Mouse (Mus musculus): ENCODE measurements around the gene Mag. TPM values are rescaled to one million over a fixed set of nuclear protein-coding genes. Genes with fewer than 3 reads are reported as not detected.

The Mag gene
- total and polyA plus RNA-seq, 2 experiments from 2014 or later: 0.07 to 0.38 TPM

GRCm38 (mm10) chr7:30958109-30958865 lies 43.6 kb upstream of the Mag start:
- 76% methylated on average over 28 of the region's 28 CpGs for WGBS
- Histone ChIP-seq H3K4me3 (ENCODE audit: low read depth, low read length) (peak overlapping the region; percentile 99), H3K27ac (ENCODE audit: low read depth) (peak overlapping the region; percentile 99), H3K4me1 (ENCODE audit: control insufficient read depth, insufficient read depth) (peaks cover 24% of the 10 kb centered on the region), H3K9me3 (replicated peaks; ENCODE audit: control insufficient read depth, low read length) (no peaks in the 10 kb centered on the region), H3K27me3 (ENCODE audit: control insufficient read depth, insufficient read depth, low read length) (no peaks in the 10 kb centered on the region), H3K36me3 (replicated peaks; ENCODE audit: control insufficient read depth, insufficient read depth, low read length) (peaks cover 28% of the 10 kb centered on the region), H3K9ac (replicated peaks; ENCODE audit: low read depth, low read length) (peak overlapping the region; percentile 100), H3K4me2 (ENCODE audit: low read depth, low read length) (peak overlapping the region; percentile 92)
- DNase-seq (ENCODE audit: low spot score): no peak
- ATAC-seq (ENCODE audit: insufficient read depth, low read depth): no peak
- TF ChIP-seq CTCF (IDR thresholded peaks at IDR 0.05; ENCODE audit: low read depth) (no peak), EP300 (IDR thresholded peaks at IDR 0.05; ENCODE audit: low read depth) (no peak)

- Histone ChIP-seq H3K36me3 (replicated peaks; ENCODE audit: control insufficient read depth, insufficient read depth, low read length) (peaks cover 35% of the 10 kb centered on the region), H3K9ac (replicated peaks; ENCODE audit: low read depth, low read length) (peak overlapping the region; percentile 100), H3K27me3 (ENCODE audit: control insufficient read depth, insufficient read depth, low read length) (no peaks in the 10 kb centered on the region), H3K9me3 (replicated peaks; ENCODE audit: control insufficient read depth, low read length) (no peaks in the 10 kb centered on the region), H3K27ac (ENCODE audit: low read depth) (peak overlapping the region; percentile 99), H3K4me3 (ENCODE audit: low read depth, low read length) (peak overlapping the region; percentile 99), H3K4me1 (ENCODE audit: control insufficient read depth, insufficient read depth) (peaks cover 20% of the 10 kb centered on the region), H3K4me2 (ENCODE audit: low read depth, low read length) (peak overlapping the region; percentile 92)
- 0% methylated on average over 43 of the region's 43 CpGs for WGBS
- DNase-seq (ENCODE audit: low spot score) (peak; percentile 79), ATAC-seq (ENCODE audit: insufficient read depth, low read depth) (peak; percentile 61)
- no peak for TF ChIP-seq CTCF (IDR thresholded peaks at IDR 0.05; ENCODE audit: low read depth)
- 0 out of 2 replicates have a peak, but pooled peaks have one; percentile 37 for TF ChIP-seq EP300 (IDR thresholded peaks at IDR 0.05; ENCODE audit: low read depth)
These were observed 42.7 kb upstream of the Mag start for GRCm38 (mm10) chr7:30957367-30957783.

- H3K4me3 ChIP-seq (ENCODE audit: low read depth, low read length): peak within 1 kb of the TSS; percentile 99
- TF ChIP-seq EP300 (IDR thresholded peaks at IDR 0.05; ENCODE audit: low read depth) (0 out of 2 replicates have a peak, but pooled peaks have one; percentile 11), CTCF (IDR thresholded peaks at IDR 0.05; ENCODE audit: low read depth) (no peak)
- peak; percentile 72 for ATAC-seq (ENCODE audit: insufficient read depth, low read depth)
- H3K9ac ChIP-seq (replicated peaks; ENCODE audit: low read depth, low read length): peak within 1 kb of the TSS; percentile 100
- H3K27ac ChIP-seq (ENCODE audit: low read depth): peak within 1 kb of the TSS; percentile 99
- no peaks in the 10 kb centered on the region for H3K27me3 ChIP-seq (ENCODE audit: control insufficient read depth, insufficient read depth, low read length)
- peak; percentile 88 for DNase-seq (ENCODE audit: low spot score)
- 0% methylated on average over 16 of the region's 82 CpGs for WGBS
- no peaks in the 10 kb centered on the region for H3K9me3 ChIP-seq (replicated peaks; ENCODE audit: control insufficient read depth, low read length)
- H3K36me3 ChIP-seq (replicated peaks; ENCODE audit: control insufficient read depth, insufficient read depth, low read length): peaks cover 40% of the 10 kb centered on the region
- peak within 1 kb of the TSS; percentile 92 for H3K4me2 ChIP-seq (ENCODE audit: low read depth, low read length)
- peaks cover 20% of the 10 kb centered on the region for H3K4me1 ChIP-seq (ENCODE audit: control insufficient read depth, insufficient read depth)
These were observed 42.2 kb upstream of the Mag start, which contains the start of gene Usf2 for GRCm38 (mm10) chr7:30956756-30957366. Gene Usf2 (minus strand): TSS chr7:30956803.

GRCm38 (mm10) chr7:30956357-30956751 lies 41.7 kb upstream of the Mag start:
- DNase-seq (ENCODE audit: low spot score): no peak
- peak overlapping the region; percentile 92 for H3K4me2 ChIP-seq (ENCODE audit: low read depth, low read length)
- H3K9me3 ChIP-seq (replicated peaks; ENCODE audit: control insufficient read depth, low read length): no peaks in the 10 kb centered on the region
- H3K4me1 ChIP-seq (ENCODE audit: control insufficient read depth, insufficient read depth): peaks cover 20% of the 10 kb centered on the region
- no peaks in the 10 kb centered on the region for H3K27me3 ChIP-seq (ENCODE audit: control insufficient read depth, insufficient read depth, low read length)
- ATAC-seq (ENCODE audit: insufficient read depth, low read depth): peak; percentile 42
- TF ChIP-seq CTCF (IDR thresholded peaks at IDR 0.05; ENCODE audit: low read depth): no peak
- TF ChIP-seq EP300 (IDR thresholded peaks at IDR 0.05; ENCODE audit: low read depth): no peak
- peaks cover 45% of the 10 kb centered on the region for H3K36me3 ChIP-seq (replicated peaks; ENCODE audit: control insufficient read depth, insufficient read depth, low read length)
- H3K4me3 ChIP-seq (ENCODE audit: low read depth, low read length): peak overlapping the region; percentile 99
- peak overlapping the region; percentile 99 for H3K27ac ChIP-seq (ENCODE audit: low read depth)
- 0% methylated on average over 24 of the region's 49 CpGs for WGBS
- H3K9ac ChIP-seq (replicated peaks; ENCODE audit: low read depth, low read length): peak overlapping the region; percentile 100

GRCm38 (mm10) chr7:30955584-30956356 lies 41.1 kb upstream of the Mag start:
- H3K9me3 ChIP-seq (replicated peaks; ENCODE audit: control insufficient read depth, low read length): no peaks in the 10 kb centered on the region
- peak overlapping the region; percentile 92 for H3K4me2 ChIP-seq (ENCODE audit: low read depth, low read length)
- peak; percentile 69 for ATAC-seq (ENCODE audit: insufficient read depth, low read depth)
- peak overlapping the region; percentile 100 for H3K9ac ChIP-seq (replicated peaks; ENCODE audit: low read depth, low read length)
- peak overlapping the region; percentile 99 for H3K4me3 ChIP-seq (ENCODE audit: low read depth, low read length)
- no peaks in the 10 kb centered on the region for H3K27me3 ChIP-seq (ENCODE audit: control insufficient read depth, insufficient read depth, low read length)
- WGBS: under 1% methylated on average over 59 of the region's 64 CpGs
- TF ChIP-seq CTCF (IDR thresholded peaks at IDR 0.05; ENCODE audit: low read depth): peak; percentile 68
- TF ChIP-seq EP300 (IDR thresholded peaks at IDR 0.05; ENCODE audit: low read depth): no peak
- H3K4me1 ChIP-seq (ENCODE audit: control insufficient read depth, insufficient read depth): peaks cover 16% of the 10 kb centered on the region
- DNase-seq (ENCODE audit: low spot score): peak; percentile 87
- peaks cover 50% of the 10 kb centered on the region for H3K36me3 ChIP-seq (replicated peaks; ENCODE audit: control insufficient read depth, insufficient read depth, low read length)
- peak overlapping the region; percentile 99 for H3K27ac ChIP-seq (ENCODE audit: low read depth)
